Mouse (Mus musculus) intestine, embryonic 16.5 days (tissue): ENCODE measurements around the gene Rabggtb. TPM values are rescaled to one million over a fixed set of nuclear protein-coding genes. Genes with fewer than 3 reads are reported as not detected.

Experiments
- ATAC-seq: fragments of 200-750 bp; cut with Nextera tagmentation; 2 replicates; pipeline ENCODE4 v1.8.0; 2017; ENCODE audit warnings: moderate TSS enrichment, moderate library complexity
- H3K27ac ChIP-seq: fragments of 300-500 bp; sonication (generic); 2 replicates; pipeline ENCODE4 v1.5.1; 2014; ENCODE audit warnings: mild to moderate bottlenecking, low read length
- H3K27me3 ChIP-seq: fragments of 300-500 bp; sonication (generic); replicated peaks from 2 replicates; pipeline ENCODE4 v1.6.1; 2014; ENCODE audit warnings: low read length, control low read depth, mixed read lengths; ENCODE audit not compliant: control insufficient read depth, insufficient read depth
- H3K36me3 ChIP-seq: fragments of 300-500 bp; sonication (generic); 2 replicates; pipeline ENCODE4 v1.6.1; 2014; ENCODE audit warnings: low read length, control low read depth; ENCODE audit not compliant: control insufficient read depth, insufficient read depth
- H3K4me1 ChIP-seq: fragments of 300-500 bp; sonication (generic); 2 replicates; pipeline ENCODE4 v1.6.1; 2014; ENCODE audit warnings: low read length, control low read depth, mixed read lengths; ENCODE audit not compliant: control insufficient read depth, insufficient read depth
- H3K4me2 ChIP-seq: fragments of 300-500 bp; sonication (generic); 2 replicates; pipeline ENCODE4 v1.6.1; 2014; ENCODE audit warnings: low read depth, low read length, control low read depth
- H3K4me3 ChIP-seq: fragments of 300-500 bp; sonication (generic); 2 replicates; pipeline ENCODE4 v1.5.1; 2014; ENCODE audit warnings: mild to moderate bottlenecking, low read length
- H3K9ac ChIP-seq: fragments of 300-500 bp; sonication (generic); 2 replicates; pipeline ENCODE4 v1.6.1; 2014; ENCODE audit warnings: low read depth, low read length
- H3K9me3 ChIP-seq: fragments of 300-500 bp; sonication (generic); 2 replicates; pipeline ENCODE4 v1.6.1; 2016; ENCODE audit warnings: low read length, control low read depth; ENCODE audit not compliant: control insufficient read depth
- WGBS: fragments of 180-500 bp; shearing (Covaris S2); extraction: QIAGEN DNeasy Blood & Tissue Kit; methylation state at CpG from one replicate; pipeline ENCODE4 v1.1.7; 2014; 5-methylcytosine and 5-hydroxymethylcytosine counted together
- polyA plus RNA-seq: library from polyadenylated mRNA; unstranded; fragments of >200 nt; fragmentation: Nextera tagmentation; extraction: Ambion mirVana; gene quantifications from 2 replicates; pipeline ENCODE4 v1.2.1, GENCODE M21; 2015

Rabggtb gene
- 49.4 and 54.2 TPM in 2 replicates for polyA plus RNA-seq

GRCm38 (mm10) chr3:153912546-153913509 is at the start of gene Rabggtb:
Gene Rabggtb, minus strand, starts transcription at chr3:153913009.
- peaks cover 16% of the 10 kb centered on the region for H3K36me3 ChIP-seq
- no peaks in the 10 kb centered on the region for H3K27me3 ChIP-seq
- H3K27ac ChIP-seq = peak within 1 kb of the TSS; percentile 94
- H3K9ac ChIP-seq = peak within 1 kb of the TSS; percentile 97
- H3K9me3 ChIP-seq = no peaks in the 10 kb centered on the region
- H3K4me3 ChIP-seq = peak within 1 kb of the TSS; percentile 69
- peak; percentile 94 for ATAC-seq
- peaks cover 26% of the 10 kb centered on the region for H3K4me1 ChIP-seq
- peak within 1 kb of the TSS; percentile 80 for H3K4me2 ChIP-seq
- WGBS = under 1% methylated on average over 65 of the region's 65 CpGs

- ATAC-seq = no peak
- WGBS = 78% methylated on average over 6 of the region's 6 CpGs
- no peaks in the 10 kb centered on the region for H3K9me3 ChIP-seq
These were observed 49.0 kb upstream of the Rabggtb start for GRCm38 (mm10) chr3:153961632-153962389.

GRCm38 (mm10) chr3:153960884-153961283 is 48.1 kb upstream of the Rabggtb start:
- H3K4me1 ChIP-seq = no peaks in the 10 kb centered on the region
- H3K4me3 ChIP-seq = no peak overlapping the region
- no peaks in the 10 kb centered on the region for H3K36me3 ChIP-seq
- 58% methylated on average over 2 of the region's 2 CpGs for WGBS
- H3K9ac ChIP-seq = no peak overlapping the region
- H3K27me3 ChIP-seq = no peaks in the 10 kb centered on the region
- no peaks in the 10 kb centered on the region for H3K9me3 ChIP-seq
- no peak for ATAC-seq
- no peak overlapping the region for H3K4me2 ChIP-seq
- no peak overlapping the region for H3K27ac ChIP-seq

More at GRCm38 (mm10) chr3:153961632-153962389, 49.0 kb upstream of the Rabggtb start:
- Histone ChIP-seq H3K9ac (no peak overlapping the region), H3K4me3 (no peak overlapping the region), H3K27ac (no peak overlapping the region), H3K36me3 (no peaks in the 10 kb centered on the region), H3K4me1 (no peaks in the 10 kb centered on the region), H3K27me3 (no peaks in the 10 kb centered on the region), H3K4me2 (no peak overlapping the region)

GRCm38 (mm10) chr3:153959731-153960207 is 47.0 kb upstream of the Rabggtb start:
- no peaks in the 10 kb centered on the region for H3K27me3 ChIP-seq
- 61% methylated on average over 9 of the region's 9 CpGs for WGBS
- no peak overlapping the region for H3K9ac ChIP-seq
- H3K36me3 ChIP-seq = no peaks in the 10 kb centered on the region
- no peak overlapping the region for H3K4me2 ChIP-seq
- H3K27ac ChIP-seq = no peak overlapping the region
- H3K4me3 ChIP-seq = no peak overlapping the region
- ATAC-seq = peak; percentile 86
- no peaks in the 10 kb centered on the region for H3K9me3 ChIP-seq
- no peaks in the 10 kb centered on the region for H3K4me1 ChIP-seq

GRCm38 (mm10) chr3:153959035-153959730 is 46.4 kb upstream of the Rabggtb start:
- Histone ChIP-seq H3K4me1 (no peaks in the 10 kb centered on the region), H3K9ac (no peak overlapping the region), H3K27me3 (no peaks in the 10 kb centered on the region), H3K36me3 (no peaks in the 10 kb centered on the region), H3K9me3 (no peaks in the 10 kb centered on the region), H3K27ac (no peak overlapping the region), H3K4me3 (no peak overlapping the region), H3K4me2 (no peak overlapping the region)
- ATAC-seq = peak; percentile 57
- 90% methylated on average over 1 of the region's 1 CpGs for WGBS

GRCm38 (mm10) chr3:153957916-153958315 is 45.1 kb upstream of the Rabggtb start:
- no peaks in the 10 kb centered on the region for H3K9me3 ChIP-seq
- H3K9ac ChIP-seq = no peak overlapping the region
- H3K4me3 ChIP-seq = no peak overlapping the region
- no peak overlapping the region for H3K4me2 ChIP-seq
- H3K27ac ChIP-seq = no peak overlapping the region
- ATAC-seq = no peak
- WGBS = 92% methylated on average over 5 of the region's 5 CpGs
- H3K27me3 ChIP-seq = no peaks in the 10 kb centered on the region
- H3K4me1 ChIP-seq = no peaks in the 10 kb centered on the region
- no peaks in the 10 kb centered on the region for H3K36me3 ChIP-seq

GRCm38 (mm10) chr3:153948176-153948575 is 35.4 kb upstream of the Rabggtb start:
- Histone ChIP-seq H3K36me3 (no peaks in the 10 kb centered on the region), H3K27me3 (no peaks in the 10 kb centered on the region), H3K4me2 (no peak overlapping the region), H3K4me1 (no peaks in the 10 kb centered on the region), H3K9me3 (no peaks in the 10 kb centered on the region), H3K4me3 (no peak overlapping the region), H3K27ac (no peak overlapping the region), H3K9ac (no peak overlapping the region)
- 84% methylated on average over 2 of the region's 2 CpGs for WGBS
- no peak for ATAC-seq

- Histone ChIP-seq H3K9me3 (no peaks in the 10 kb centered on the region), H3K4me3 (no peak overlapping the region), H3K9ac (no peak overlapping the region), H3K4me2 (no peak overlapping the region), H3K27ac (no peak overlapping the region), H3K36me3 (no peaks in the 10 kb centered on the region), H3K4me1 (peaks cover 7% of the 10 kb centered on the region; the same call in 1 of the 2 replicates), H3K27me3 (no peaks in the 10 kb centered on the region)
- ATAC-seq = no peak
- 67% methylated on average over 4 of the region's 4 CpGs for WGBS
These were observed 34.5 kb upstream of the Rabggtb start for GRCm38 (mm10) chr3:153947271-153947670.
